Mouse (Mus musculus) thymus, postnatal 36 days (tissue): ENCODE results near the gene Mmp11.

Experiments used
- DNase-seq, 2 experiments: peaks; one replicate each; pipeline ENCODE4 v3.0.0; 2022; ENCODE audit warnings: mixed read lengths in 2 of 2

Gene Mmp11

DNA sequence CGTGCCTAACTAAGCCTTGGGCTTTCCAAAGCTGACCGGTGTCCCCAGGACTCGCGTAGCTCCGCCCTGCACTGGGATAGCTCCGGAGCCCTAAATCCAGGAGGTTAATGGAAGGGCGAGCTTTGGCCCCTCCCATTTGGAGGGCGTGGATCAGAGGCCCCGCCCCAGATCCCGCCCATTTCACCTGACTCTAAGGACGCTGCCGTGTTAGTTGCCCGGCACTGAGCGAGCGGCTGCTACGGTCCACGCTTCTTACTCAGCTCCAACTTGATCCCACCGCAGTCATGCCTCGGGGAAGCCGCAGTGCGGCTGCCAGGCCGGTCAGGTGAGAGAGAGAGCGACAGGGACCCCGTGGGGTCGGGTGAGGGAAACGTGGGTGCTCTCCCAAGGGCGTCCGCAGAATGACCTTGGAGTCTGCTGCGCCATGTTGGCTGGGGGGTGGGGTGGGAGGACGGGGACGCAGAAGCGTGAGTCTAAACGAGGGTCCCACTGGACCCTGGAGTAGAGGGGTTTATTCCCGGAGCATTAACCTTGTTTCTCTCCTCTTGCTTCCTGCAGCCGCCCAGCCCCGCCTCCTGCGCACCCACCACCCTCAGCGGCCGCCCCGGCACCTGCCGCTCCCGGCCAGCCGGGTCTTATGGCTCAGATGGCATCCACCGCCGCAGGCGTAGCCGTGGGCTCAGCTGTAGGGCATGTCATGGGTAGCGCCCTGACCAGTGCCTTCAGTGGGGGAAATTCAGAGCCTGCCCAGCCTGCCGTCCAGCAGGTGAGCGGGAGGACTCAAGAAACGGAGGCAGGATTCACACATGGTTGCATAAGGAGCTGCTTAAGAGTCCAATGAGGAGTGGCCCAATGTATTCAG is at the start of gene Mmp11:
TSS of gene Mmp11 (minus strand) at position 817 of the 862 bp plus-strand sequence.
- peak; percentile 60 to 65 for DNase-seq

DNA sequence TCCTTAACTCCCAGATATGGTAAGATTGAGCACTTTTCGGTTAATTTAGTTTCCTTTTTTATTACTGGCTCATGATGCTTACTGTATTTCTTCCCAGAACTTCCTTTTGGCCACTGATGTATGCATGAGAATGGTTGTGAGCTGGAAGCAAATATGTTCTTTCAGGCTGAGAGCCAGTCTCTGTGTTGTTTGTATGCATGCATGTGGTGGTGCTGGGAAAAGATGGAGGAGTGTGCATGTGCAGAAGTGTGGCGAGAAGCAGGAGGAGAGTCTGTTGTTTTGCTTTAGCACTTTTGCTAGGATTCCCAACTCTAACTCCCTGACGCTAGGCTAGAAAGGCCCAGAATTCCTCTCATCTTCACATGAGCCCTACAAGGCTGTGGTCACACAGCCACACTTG is 43.1 kb upstream of the Mmp11 start:
- DNase-seq = no peak

DNA sequence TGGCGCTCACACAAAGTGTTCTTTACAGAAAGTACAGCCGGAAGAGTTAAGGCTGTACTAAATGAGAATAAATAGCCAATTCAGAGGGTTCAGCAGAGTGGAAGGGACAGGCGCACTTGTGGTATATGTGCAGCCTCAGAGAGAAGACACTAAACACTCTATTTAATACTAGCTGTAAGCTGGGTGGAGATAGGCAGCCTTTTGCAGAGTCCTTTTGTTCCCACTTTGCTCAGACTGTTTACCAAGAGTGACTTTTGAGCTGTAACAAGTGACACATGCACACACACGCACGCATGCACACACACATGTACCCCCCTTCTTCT is 42.5 kb upstream of the Mmp11 start:
- DNase-seq = no peak

DNA sequence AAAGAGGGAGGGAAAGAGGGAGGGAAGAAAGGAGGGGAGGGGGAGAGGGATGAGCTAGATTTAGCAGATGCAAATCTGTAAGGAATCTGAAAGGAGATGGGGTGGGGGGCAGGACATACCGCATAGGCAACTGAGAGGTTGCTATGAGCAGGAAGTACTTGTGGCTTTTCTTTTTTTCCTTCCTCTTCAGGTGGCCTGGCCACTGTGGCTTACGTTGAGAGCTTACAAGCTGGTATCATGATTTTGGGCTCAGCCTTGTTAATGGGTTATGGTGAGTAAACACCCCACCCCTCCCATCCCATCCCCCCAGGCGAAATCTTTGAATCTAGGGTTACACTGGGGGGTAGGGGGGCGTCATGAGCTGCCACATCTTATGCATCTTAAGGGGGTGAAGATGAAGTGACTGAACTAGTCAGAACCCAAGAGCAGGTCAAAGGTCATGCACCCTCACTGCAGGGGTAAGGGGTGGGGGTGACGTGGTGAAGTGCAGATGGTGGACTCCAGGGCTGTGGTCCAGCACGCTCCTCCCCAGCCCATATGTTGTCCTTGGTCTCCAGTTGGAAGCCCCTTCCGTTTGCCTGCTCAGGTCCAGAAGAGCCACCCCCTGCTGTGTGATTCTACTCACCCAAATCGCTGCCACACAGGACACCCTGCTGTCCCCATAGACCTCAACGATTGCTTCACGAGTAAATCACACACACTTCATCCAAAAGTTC is 42.0 kb upstream of the Mmp11 start:
- no peak for DNase-seq

DNA sequence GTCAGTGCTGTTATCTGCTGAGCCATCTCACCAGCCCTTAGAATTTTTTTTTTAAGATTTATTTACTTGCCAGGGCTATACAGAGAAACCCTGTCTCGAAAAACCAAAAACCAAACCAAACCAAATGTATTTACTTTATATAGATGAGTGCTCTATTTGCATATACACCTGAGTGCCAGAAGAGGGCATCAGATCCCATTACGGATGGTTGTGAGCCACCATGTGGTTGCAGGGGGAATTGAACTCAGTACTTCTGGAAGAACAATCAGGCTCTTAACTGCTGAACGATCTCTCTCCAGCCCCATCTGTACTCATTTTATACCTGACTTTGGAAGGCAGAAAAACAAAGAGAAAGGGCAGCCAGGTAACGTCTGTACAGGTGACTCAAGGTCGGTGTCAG is 38.9 kb upstream of the Mmp11 start:
- peak; percentile 13 to 21 for DNase-seq

DNA sequence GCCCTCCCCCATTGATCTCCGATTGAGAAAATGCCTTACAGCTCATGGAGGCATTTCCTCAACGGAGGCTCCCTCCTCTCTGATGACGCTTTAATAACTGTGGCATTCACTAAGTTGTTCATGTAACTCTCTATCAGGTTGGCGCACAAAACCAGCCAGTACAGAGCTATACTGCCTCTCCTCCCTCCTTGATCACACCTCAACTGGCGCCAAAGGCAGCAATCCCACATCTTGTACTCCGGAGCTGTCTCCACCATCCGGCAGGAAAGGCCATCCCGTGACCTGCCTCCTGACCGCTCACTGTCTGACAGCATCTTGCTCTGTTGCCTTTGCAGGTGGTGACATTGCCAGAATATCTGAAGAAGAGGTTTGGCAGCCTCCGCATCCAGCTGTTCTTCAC is 37.5 kb upstream of the Mmp11 start:
- no peak for DNase-seq

DNA sequence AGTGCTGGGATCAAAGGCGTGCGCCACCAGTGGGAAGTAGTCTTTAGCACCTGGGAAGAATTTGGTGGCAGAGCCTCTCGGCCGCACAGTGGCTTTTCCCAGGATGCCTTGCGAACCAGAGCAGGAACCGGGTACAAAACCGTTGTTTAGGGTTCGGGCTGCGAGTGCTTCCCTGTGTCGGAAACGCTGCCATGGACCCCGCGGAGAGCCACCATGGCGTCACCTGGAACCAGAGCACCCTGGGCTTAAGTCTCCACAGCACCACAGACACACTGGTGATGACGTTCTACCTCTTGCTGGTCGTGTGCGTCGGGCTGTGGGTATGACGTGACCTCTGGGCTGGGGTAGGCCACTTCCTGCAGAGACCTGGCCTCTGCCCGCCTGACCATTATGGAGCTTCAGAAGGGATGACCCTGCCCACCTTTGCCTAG is 18.1 kb upstream of the Mmp11 start, which contains the start of gene Gm5134:
TSS of gene Gm5134 (plus strand) at position 134 of the 431 bp plus-strand sequence.
- DNase-seq = peak; percentile 40 to 45

DNA sequence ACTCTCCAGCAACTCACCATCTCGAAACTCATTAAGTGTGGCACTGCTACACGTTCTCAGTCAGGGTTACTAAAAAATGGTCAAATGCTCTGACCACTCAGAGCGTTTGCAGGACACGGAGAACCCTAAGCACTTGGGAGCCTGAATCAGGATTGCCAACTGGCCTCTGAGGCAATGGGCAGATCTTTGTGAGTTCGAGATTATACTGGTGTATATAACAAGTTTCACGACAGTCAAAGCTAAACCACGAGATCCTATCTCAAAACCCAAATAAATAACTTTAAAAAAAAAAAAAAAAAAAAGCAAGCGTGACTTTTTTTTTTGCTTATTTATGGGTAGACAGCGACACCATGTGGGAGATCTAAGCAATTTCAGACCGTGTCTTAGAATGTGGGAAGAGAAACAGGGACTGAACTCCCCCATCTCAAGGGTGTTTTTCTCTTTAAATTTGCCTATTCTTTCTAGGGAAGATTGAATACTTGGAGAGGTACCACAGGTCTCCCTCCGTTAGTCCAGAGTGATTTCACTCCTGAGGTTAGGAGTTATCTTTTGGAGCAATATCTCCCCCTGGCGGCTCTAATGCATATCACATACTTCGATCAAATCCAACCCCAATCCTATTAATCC is 15.2 kb upstream of the Mmp11 start:
- peak in 1 of 2 experiments; percentile 33 for DNase-seq

DNA sequence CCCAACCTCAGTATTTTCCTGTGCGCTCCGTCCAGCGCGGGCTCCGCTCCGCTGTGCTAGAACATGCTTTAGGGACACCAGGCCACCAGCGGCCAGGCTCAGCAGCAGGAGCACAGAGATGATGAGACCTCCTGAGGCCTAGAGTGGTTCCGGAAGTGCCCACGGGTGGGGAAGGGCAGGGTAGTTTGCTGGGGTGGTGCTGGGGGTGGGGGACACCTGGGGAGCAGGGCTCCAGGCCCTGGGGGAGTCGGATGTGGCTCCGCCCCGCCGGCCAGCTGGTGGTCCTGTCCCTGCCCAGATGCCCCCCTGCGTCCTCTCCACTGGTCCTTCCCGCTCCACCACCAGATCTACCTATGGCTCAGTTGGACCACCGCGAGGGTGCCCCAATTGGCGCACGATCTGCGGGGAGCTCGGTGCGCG is 14.5 kb upstream of the Mmp11 start:
- peak; percentile 32 to 50 for DNase-seq

DNA sequence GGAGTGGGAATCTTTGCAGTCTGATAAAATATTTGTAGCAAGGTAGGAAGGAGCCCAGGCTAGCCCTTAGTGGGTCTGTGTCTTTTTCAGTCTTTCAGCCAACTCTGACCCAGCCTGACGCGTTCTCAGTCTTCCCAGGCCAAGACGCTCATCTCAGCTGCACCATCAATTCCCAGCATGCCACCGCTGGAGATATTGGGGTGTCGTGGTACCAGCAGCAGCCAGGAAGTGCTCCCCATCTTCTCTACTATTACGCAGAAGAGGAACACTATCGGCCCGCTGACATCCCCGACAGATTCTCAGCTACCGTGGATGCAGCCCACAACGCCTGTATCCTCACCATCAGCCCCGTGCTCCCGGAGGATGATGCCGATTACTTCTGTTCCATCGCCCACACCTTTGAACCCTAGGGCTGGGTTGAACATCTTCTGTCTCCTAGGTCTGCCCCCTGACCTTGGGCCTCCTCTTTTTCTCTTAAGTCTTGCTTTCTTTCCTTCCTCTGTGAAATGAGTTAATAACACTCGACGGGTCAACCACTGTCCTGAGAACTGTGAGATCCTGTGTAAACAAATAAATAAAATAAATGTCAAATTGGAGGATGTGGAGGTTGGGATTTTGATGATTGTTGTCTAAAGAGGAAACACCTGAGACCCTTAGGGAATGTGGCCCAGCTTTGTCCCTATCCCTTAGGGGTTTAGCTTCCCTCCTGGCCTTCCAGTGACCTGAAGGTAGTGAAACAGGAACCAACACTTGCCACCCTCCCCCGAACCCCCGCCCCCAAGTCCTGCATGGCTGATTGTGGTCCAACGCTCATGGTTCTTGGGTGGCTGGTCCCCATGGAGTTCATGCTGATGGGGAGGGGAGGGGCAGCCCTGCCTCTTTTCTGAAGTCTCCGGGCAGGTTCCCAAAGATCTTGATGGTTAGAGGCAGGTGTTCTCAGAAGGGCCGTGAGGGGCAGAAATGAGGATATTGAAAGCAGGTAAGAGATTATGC is 13.1 kb upstream of the Mmp11 start:
- no peak for DNase-seq

DNA sequence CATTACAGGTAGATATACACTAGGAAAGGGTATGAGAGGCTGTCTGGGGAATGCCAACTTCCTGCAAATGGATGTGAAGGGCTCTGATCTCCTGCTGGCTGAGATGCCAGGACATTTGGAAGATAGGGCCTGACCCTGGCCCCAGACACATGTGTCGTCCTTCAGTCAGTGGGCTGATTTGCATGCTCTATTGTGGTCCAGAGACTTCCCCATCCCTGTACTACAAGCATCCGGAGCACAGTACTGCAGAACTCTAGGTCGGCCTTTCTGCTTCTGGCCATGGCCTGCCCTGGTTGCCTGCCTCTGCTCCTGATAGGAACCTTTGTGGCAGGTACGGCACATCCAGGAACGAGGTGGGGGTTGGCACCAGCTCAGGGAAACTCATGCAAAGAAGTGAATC is 11.8 kb upstream of the Mmp11 start:
- no peak for DNase-seq

DNA sequence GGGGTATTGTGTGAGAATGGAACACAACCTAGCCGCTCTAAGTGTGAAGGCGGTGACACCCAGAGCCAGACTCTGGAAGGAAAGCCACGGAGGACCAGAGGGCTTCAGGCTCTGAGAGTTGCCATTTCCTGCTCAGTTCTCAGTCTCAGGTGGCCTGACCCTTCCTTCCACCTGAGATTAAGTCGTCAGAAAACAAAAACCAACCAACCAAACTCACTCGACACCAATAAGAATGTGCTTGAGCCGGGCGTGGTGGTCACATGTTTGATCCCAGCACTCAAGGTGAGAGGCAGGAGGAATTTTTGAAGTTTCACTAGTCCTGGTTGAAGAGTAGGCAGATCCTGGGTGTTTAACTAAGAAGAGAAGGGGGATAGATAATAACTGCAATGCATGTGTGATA is 9.6 kb upstream of the Mmp11 start:
- DNase-seq = no peak

DNA sequence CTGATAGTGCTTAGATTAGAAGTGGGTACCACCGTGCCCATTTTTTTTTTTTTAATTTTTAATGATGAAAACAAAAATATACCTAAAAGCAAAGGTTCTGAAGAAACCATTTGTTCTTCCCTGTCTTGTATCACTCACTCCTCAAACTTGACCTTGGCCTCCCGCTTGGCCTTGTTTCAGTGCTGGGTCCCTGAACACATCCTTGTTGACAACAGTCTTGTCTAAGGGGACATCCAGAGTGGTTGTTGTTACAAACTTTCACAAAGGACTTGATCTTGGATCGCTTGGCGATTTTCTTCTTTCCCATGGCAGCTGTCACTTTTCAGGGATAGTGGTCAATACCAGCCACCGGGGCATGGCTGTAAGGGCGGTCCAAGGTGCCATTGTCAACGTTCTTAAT is 8.9 kb upstream of the Mmp11 start:
- no peak for DNase-seq

DNA sequence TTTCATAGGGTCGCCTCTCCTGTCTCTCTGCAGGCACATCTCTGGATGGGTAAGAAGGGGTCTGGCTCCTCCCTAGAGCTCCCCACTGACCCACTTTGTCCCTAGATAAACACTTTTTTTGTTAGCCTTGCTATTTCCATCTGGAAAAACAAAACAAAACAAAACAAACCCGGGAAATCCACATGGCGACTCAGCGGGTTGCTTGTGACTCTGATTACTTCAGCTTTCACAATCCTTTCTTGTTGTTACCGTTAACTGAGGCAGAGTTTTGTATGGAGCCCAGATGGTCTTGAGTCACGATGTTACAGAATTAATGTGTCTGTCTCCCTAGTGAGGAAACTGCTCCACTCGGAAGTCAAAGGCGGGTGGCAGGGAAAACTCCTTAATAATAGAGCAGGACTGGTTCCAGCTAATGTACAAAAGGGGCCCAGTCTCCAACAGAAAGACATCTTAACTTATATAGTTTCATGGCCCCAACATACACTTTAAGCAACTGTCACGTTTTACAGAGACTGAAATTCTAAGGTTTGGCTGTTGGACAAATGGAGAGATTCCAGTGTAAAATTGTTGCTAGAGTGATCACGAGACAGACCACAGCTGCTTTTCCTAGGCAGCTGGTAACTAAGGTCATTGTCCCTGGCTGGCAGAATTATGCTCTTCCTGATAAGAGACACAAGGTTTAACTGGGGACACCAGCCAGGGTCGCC is 7.9 kb upstream of the Mmp11 start:
- DNase-seq = no peak

DNA sequence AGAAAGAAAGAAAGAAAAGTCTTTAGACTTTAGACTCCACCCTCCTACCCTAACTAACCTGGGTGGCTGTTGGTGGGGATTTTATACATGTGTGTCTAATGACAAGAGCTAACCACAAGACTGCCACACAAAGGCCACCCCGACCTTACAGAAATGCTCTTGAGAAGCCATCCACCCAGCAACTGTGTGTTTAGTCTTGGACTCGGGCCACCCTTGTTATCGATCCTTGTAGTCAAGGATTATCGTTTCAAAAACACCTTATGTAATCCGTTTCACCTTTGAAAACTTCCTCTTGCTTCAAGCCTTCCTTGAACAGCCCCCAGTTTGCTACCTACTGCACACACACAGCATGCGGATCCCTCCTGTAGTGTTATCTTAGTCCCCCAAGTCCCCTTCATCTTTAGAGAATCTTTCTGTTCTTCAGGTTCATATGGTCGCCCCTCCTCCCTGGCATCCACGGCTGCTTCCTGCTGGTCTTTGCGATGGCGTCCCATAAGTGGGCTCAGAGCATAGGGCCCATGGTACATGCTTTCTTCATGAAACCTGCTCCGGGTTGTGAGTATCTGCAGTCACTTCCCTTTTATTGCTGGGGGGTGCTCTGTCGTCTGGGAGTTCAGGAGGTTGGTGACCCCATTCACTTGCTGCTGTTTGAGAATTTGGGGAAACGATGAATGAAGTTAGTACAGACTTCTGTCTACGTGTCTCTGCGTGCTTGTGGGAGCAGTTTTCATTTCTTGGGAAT is 6.6 kb upstream of the Mmp11 start, which contains the start of gene Vpreb3:
TSS of gene Vpreb3 (plus strand) at position 322 of the 742 bp plus-strand sequence.
- DNase-seq = no peak

DNA sequence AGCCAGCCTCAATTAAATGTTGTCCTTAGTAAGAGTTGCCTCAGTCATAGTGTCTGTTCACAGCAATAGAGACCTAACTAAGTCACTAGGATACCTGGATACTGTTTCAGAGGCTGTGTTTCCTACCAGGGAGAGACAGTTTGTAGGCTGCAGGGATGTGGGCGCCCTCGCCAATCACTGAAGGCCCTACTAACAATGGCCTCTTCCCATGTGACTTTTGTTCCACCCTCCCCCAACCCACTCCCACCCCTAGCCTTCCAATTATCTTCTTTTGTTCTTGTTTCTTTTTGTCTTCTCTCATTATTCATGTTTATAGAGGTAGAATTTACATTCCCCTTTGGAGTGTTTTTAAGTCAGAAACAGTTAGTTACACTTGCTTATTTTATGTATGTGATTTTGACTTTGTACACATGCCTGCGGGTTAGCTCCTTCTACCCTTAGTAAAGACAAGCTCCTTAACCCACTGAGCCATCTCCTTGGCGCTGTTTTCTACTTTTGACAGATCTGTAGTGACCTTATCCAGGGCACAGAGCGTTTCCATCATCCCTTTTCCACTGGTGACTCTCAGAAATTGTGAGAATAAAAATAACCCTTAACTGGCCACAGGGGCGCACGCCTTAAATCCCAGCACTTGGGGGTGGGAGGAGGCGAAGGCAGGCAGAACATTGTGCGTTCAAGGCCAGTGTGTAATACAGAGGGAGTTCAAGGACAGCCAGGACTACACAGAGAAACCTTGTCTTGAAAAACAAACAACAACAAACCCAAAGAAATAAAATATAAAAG is 4.9 kb upstream of the Mmp11 start:
- DNase-seq = no peak

DNA sequence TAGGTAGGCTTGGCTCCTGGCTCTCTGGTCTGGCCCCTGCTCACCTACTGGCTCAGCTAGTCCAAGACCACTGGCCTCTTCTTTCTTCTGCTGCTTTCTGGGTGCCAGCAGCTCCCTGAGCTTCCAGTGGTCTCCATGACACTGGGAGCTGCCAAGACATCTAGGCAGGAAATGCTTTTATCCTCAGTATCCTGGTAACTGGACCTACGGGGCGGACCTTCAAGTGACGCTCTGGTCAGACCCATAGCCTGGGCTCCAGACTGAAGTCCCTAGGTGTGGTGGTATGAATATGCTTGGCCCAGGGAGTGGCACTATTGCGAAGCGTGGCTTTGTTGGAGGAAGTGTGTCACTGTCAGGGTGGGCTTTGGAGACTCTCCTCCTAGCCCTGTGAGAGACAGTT is 4.2 kb upstream of the Mmp11 start, which contains the start of gene Gm867:
TSS of gene Gm867 (minus strand) at position 153 of the 400 bp plus-strand sequence.
- DNase-seq = no peak

DNA sequence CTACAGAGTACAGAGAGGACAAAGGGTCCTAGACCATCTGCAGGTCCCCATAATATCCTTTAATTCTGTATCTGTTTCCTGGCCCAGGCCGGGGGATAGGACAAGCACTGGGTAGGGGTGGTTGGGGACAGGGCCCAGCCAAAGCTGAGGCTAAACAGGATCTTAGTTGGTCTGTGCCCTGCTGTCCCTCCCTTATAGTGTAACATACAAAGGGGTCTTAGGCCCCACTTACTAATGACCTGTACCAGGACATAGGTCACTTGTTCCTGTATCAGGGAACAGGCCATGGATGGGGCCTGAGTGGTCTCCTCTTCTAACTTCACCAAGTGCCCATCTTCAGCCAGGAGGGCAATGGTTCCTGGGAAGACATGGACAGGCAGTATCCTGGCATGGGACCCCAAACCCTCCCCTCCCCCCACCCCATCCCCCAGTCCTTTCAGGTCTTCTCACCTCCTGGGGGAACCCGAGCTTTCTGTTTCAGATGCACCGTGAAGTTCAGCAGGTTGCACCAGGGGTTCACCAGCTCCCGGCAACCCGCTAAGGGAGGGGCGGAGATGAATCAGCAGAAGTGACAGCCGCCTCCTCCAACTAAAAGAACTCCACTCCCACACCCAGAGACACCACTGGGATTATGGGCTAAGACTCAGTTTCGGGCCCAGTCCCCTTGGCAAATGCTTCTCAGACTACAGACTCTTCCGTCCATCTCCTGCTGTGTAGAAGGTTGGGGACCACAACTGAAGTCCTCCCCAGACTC is 3.4 kb upstream of the Mmp11 start:
- no peak for DNase-seq
